Mouse (Mus musculus): ENCODE results near the gene Xndc1.
"Not testable (repeated sequence)": the region's sequence is repeated elsewhere in the genome, so short reads cannot be mapped to it uniquely, and the experiment has no call there.

Gene Xndc1

DNA sequence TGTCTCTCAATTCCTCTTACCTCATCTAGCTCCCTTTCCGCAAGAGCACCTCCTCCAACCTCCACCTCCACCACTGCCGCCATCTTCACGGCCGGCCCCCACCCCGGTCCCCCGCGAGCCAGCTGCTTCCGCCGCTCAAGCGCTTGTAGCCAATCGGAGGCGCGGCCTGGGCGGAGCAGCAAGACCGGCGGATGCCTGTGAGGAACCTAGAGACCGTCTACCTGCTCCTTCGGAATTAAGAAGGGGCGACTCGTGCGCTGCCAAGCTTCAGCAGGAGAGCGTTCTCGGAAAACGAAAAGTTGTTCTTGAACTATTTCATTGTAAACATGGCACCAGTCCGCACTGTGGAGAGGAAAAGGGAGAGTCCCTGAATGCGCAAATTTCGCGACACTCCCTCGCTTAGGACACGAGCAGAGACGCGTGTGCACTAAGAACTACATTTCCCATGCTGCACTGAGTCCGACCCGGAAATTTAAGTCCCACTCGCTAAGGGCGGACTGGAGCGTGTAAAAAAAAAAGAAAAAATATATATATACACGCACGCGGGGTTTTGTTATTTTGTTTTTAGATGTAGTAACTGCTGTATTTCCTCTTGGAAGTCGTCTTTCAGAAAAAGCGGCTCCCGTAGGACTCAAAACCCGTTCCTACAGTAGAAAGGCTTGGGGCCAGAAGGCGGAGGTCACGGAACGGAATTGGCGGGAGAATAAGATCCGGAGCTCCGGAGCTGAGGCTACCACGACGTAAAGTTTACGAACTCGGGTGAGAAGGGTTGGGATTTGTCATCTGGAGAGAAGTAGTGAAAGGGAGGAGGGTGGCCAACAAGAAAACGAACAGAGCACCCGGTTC is at the start of gene Xndc1, which contains the start of the genes Rnf121 and Xntrpc:
Gene Xndc1 (plus strand): TSS at position 466 of the 846 bp plus-strand sequence.
Gene Rnf121 (minus strand): TSS at position 424 of the 846 bp plus-strand sequence.
Gene Xntrpc (plus strand): TSS at position 668 of the 846 bp plus-strand sequence.
- H3K4me3 ChIP-seq (replicated peaks; ENCODE audit: low read length): peak within 1 kb of the TSS; percentile 87
- peaks cover 38% of the 10 kb centered on the region for H3K4me1 ChIP-seq (replicated peaks; ENCODE audit: low read depth, low read length)
- no peaks in the 10 kb centered on the region for H3K9me3 ChIP-seq (ENCODE audit: low read length)
- TF ChIP-seq POU5F1 (IDR thresholded peaks at IDR 0.05; ENCODE audit: borderline replicate concordance, low read length) (no peak), CTCF (conservative IDR thresholded peaks at IDR 0.05; ENCODE audit: low read length) (no peak), NANOG (IDR thresholded peaks at IDR 0.05; ENCODE audit: borderline replicate concordance, low read length) (no peak)
- no peaks in the 10 kb centered on the region for H3K27me3 ChIP-seq (ENCODE audit: insufficient read depth, low read length)
- peaks cover 29% of the 10 kb centered on the region for H3K36me3 ChIP-seq (ENCODE audit: insufficient read depth, low read length)

DNA sequence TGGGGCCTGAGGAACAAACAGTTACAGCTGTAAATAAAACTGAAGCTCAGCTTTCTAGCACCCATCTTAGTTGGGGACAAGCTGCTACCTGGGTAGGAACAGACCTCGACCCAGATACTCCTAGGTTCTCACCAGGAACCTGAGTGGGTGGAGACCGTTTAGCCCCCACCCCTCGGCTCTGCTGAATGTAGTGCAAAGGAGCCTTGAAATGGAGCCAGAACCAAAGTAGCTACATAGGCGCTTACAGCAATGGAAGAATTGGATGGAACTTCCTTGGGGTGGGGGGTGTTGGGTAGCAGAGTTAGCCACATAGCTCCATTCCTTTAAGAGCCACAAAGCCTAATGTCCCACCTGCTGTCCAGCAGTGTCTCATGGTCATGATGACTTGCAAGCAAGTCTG is 48.4 kb upstream of the Xndc1 start:
- Histone ChIP-seq H3K4me3 (replicated peaks; ENCODE audit: low read length) (no peak overlapping the region), H3K9me3 (ENCODE audit: low read length) (no peaks in the 10 kb centered on the region), H3K4me1 (replicated peaks; ENCODE audit: low read depth, low read length) (peaks cover 24% of the 10 kb centered on the region), H3K27me3 (ENCODE audit: insufficient read depth, low read length) (no peaks in the 10 kb centered on the region), H3K36me3 (ENCODE audit: insufficient read depth, low read length) (peaks cover 97% of the 10 kb centered on the region)
- TF ChIP-seq NANOG (IDR thresholded peaks at IDR 0.05; ENCODE audit: borderline replicate concordance, low read length) (no peak), CTCF (conservative IDR thresholded peaks at IDR 0.05; ENCODE audit: low read length) (no peak), POU5F1 (IDR thresholded peaks at IDR 0.05; ENCODE audit: borderline replicate concordance, low read length) (no peak)

DNA sequence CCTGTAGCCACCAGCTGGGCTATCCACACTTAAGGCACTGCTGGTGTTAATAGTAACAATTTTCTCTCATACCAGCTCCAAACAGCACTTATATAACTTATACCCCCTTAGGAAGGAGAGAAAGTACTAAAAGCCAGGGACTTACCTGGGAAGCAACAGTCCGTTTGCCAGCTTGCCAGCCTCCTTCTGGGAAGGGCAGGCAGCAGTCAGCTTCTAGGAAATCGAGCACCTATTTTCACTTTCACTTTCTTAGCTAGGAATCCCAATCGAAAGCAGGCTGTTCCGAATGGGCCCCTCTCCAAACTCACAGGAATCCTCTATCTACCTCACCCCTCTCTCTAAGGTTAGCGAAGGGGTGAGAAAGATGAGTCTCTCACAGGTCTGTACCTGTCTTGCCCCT is 47.9 kb upstream of the Xndc1 start:
- Histone ChIP-seq H3K4me3 (replicated peaks; ENCODE audit: low read length) (no peak overlapping the region), H3K27me3 (ENCODE audit: insufficient read depth, low read length) (no peaks in the 10 kb centered on the region), H3K9me3 (ENCODE audit: low read length) (no peaks in the 10 kb centered on the region), H3K4me1 (replicated peaks; ENCODE audit: low read depth, low read length) (peaks cover 29% of the 10 kb centered on the region), H3K36me3 (ENCODE audit: insufficient read depth, low read length) (peaks cover 97% of the 10 kb centered on the region)
- no peak for TF ChIP-seq NANOG (IDR thresholded peaks at IDR 0.05; ENCODE audit: borderline replicate concordance, low read length)
- TF ChIP-seq POU5F1 (IDR thresholded peaks at IDR 0.05; ENCODE audit: borderline replicate concordance, low read length): no peak
- no peak for TF ChIP-seq CTCF (conservative IDR thresholded peaks at IDR 0.05; ENCODE audit: low read length)

DNA sequence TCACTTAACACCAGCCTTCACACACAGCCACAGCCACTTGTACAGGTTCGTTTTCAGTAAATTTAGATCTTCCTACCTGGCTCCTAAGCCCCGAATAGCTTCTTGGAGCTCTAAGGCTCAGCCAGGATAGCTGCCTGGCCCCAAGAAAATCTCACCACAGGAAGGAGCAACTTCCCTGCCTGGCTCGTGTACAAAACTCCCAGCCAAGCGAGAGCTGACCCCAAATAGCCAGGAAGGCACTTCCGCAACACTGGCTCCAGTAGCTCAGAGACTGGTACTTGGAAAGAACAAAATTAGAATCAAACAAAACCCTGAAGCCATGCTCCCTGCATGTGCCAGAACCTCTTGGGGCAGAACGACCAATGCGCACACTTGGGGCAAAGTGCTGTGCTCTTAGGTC is 47.3 kb upstream of the Xndc1 start:
- H3K9me3 ChIP-seq (ENCODE audit: low read length): no peaks in the 10 kb centered on the region
- H3K27me3 ChIP-seq (ENCODE audit: insufficient read depth, low read length): no peaks in the 10 kb centered on the region
- H3K4me1 ChIP-seq (replicated peaks; ENCODE audit: low read depth, low read length): peaks cover 34% of the 10 kb centered on the region
- TF ChIP-seq POU5F1 (IDR thresholded peaks at IDR 0.05; ENCODE audit: borderline replicate concordance, low read length) (no peak), NANOG (IDR thresholded peaks at IDR 0.05; ENCODE audit: borderline replicate concordance, low read length) (no peak), CTCF (conservative IDR thresholded peaks at IDR 0.05; ENCODE audit: low read length) (no peak)
- H3K36me3 ChIP-seq (ENCODE audit: insufficient read depth, low read length): peaks cover 97% of the 10 kb centered on the region
- H3K4me3 ChIP-seq (replicated peaks; ENCODE audit: low read length): no peak overlapping the region

DNA sequence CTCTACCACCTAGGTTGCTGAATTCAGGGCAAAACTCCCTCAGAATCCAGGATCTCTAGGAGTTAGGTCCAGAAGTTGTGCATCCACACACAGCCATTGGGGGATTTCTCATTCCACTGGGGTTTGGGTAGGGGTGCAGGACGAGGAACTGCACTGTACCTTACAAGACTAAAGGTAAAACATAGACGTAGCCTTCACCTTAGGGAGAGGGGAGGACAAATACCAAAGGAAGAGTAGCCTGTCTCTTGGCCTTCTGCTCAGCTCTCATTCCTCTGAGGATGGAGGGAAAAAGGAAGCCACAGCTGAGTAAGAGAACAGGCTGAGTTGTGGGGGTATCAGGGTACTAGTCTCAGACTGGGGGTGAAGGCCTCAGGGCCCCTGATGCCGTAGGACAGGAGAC is 46.7 kb upstream of the Xndc1 start, which contains the start of gene Il18bp:
Gene Il18bp (minus strand): TSS at position 101 of the 400 bp plus-strand sequence.
- H3K27me3 ChIP-seq (ENCODE audit: insufficient read depth, low read length): no peaks in the 10 kb centered on the region
- no peak within 1 kb of the TSS for H3K4me3 ChIP-seq (replicated peaks; ENCODE audit: low read length)
- H3K36me3 ChIP-seq (ENCODE audit: insufficient read depth, low read length): peaks cover 97% of the 10 kb centered on the region
- TF ChIP-seq POU5F1 (IDR thresholded peaks at IDR 0.05; ENCODE audit: borderline replicate concordance, low read length) (no peak), CTCF (conservative IDR thresholded peaks at IDR 0.05; ENCODE audit: low read length) (no peak), NANOG (IDR thresholded peaks at IDR 0.05; ENCODE audit: borderline replicate concordance, low read length) (no peak)
- H3K9me3 ChIP-seq (ENCODE audit: low read length): no peaks in the 10 kb centered on the region
- peaks cover 37% of the 10 kb centered on the region for H3K4me1 ChIP-seq (replicated peaks; ENCODE audit: low read depth, low read length)

DNA sequence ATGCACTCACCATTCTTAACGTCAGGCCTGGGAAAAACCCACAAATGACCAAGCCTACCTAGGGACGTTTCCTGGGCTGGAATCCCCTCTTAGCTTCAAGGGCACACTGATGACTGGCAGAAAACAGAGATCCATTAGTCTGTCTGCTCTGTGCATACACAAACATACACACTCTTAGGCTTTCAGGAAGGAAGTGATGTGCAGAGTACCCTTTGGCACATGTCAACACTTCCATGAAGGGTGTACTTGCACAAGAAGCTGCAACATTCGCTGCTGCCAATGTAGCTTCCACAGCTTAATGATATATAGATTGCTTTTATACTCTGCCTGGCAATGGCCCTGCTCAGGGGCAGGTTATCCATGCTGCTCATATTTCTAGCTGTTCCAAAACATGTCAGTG is 45.9 kb upstream of the Xndc1 start:
- H3K36me3 ChIP-seq (ENCODE audit: insufficient read depth, low read length): peaks cover 96% of the 10 kb centered on the region

DNA sequence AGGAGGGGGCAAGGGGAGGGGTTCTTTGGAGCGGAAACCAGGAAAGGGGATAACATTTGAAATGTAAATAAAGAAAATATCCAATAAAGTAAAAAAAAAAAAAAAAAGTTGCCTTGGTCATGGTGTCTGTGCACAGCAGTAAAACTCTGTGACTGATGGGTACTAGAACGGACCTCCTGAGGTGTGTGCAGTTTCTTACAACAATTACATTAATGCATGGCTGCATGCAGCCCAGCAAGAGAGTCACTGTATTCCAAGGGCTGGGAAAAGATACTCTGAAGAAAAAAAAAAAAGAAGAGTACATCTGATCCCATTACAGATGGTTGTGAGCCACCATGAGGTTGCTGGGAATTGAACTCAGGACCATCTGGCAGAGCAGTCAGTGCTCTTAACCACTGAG is 44.4 kb upstream of the Xndc1 start:
- not testable (repeated sequence) for H3K4me3 ChIP-seq (replicated peaks; ENCODE audit: low read length); H3K9me3 ChIP-seq (ENCODE audit: low read length)
- peaks cover 49% of the 10 kb centered on the region for H3K4me1 ChIP-seq (replicated peaks; ENCODE audit: low read depth, low read length)

More for the DNA sequence above, 45.9 kb upstream of the Xndc1 start:
- Histone ChIP-seq H3K4me3 (replicated peaks; ENCODE audit: low read length) (no peak overlapping the region), H3K27me3 (ENCODE audit: insufficient read depth, low read length) (no peaks in the 10 kb centered on the region), H3K4me1 (replicated peaks; ENCODE audit: low read depth, low read length) (peaks cover 40% of the 10 kb centered on the region), H3K9me3 (ENCODE audit: low read length) (no peaks in the 10 kb centered on the region)
- TF ChIP-seq CTCF (conservative IDR thresholded peaks at IDR 0.05; ENCODE audit: low read length): no peak

DNA sequence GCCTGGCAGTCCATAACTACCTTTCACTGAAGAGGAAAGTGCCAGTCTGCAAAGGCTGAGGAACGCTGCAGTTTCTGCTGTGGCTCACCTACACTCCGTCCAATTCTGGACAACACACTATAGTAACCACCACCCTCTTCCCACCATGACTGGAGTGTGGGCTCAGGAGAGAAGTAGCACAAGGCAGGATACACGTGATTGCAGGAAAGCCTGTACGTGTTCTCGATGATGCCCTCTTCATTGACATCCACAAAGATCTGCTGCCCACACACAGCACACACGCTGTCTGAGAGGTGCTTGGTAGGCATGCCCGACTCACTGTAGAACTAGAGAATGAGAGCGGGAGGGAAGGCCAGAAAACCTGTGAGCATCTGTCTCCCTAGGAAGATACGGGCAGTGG is 41.5 kb upstream of the Xndc1 start:
- no peak for TF ChIP-seq NANOG (IDR thresholded peaks at IDR 0.05; ENCODE audit: borderline replicate concordance, low read length)
- no peak for TF ChIP-seq POU5F1 (IDR thresholded peaks at IDR 0.05; ENCODE audit: borderline replicate concordance, low read length)
- TF ChIP-seq CTCF (conservative IDR thresholded peaks at IDR 0.05; ENCODE audit: low read length): no peak
- peaks cover 92% of the 10 kb centered on the region for H3K36me3 ChIP-seq (ENCODE audit: insufficient read depth, low read length)
- no peaks in the 10 kb centered on the region for H3K9me3 ChIP-seq (ENCODE audit: low read length)
- peaks cover 46% of the 10 kb centered on the region for H3K4me1 ChIP-seq (replicated peaks; ENCODE audit: low read depth, low read length)
- H3K4me3 ChIP-seq (replicated peaks; ENCODE audit: low read length): no peak overlapping the region
- H3K27me3 ChIP-seq (ENCODE audit: insufficient read depth, low read length): no peaks in the 10 kb centered on the region

More for the DNA sequence above, 44.4 kb upstream of the Xndc1 start:
- H3K36me3 ChIP-seq (ENCODE audit: insufficient read depth, low read length): peaks cover 96% of the 10 kb centered on the region
- not testable (repeated sequence) for H3K27me3 ChIP-seq (ENCODE audit: insufficient read depth, low read length)

Measured in E14TG2a.4 (cell line).